Mouse (Mus musculus): ENCODE data around the gene Mroh7. TPM values are rescaled to one million over a fixed set of nuclear protein-coding genes. Genes with fewer than 3 reads are reported as not detected.
"Not testable (repeated sequence)": the region's sequence is repeated elsewhere in the genome, so short reads cannot be mapped to it uniquely, and the experiment has no call there.

The Mroh7 gene
- polyA plus RNA-seq, 1 experiment from 2014 or later: 0.01 TPM

DNA sequence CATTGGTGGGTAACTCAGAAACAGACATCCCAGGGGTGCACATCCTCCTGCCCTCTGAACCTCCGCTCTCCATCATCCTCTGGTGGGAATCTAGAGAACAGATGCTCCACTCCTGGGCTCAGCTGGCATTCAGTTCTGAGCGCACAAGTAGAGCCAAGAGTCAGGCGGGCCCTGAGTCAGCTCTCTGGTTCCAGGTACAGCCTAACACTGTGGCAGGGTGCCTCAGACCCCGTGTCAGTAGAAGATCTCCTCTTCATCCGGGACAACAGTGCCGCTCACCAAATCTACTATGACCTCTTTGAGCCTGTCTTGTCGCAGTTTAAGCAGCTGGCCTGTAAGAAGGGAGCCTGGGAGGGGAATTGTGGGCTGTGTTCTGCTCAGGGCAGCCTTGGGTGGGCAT is 15.1 kb upstream of the Mroh7 start:
- no peak for TF ChIP-seq CTCF (IDR thresholded peaks at IDR 0.05)
- ChIA-PET CTCF (no interaction called here), POLR2A (no interaction called here)
- H3K27me3 ChIP-seq: no peaks in the 10 kb centered on the region
- no peak for DNase-seq (ENCODE audit: low read depth, low spot score)
- ATAC-seq: no peak
- in situ Hi-C loops (cut with MboI; ENCODE audit: low pct_unique_long_range_greater_than_20kb): loop anchor here (10.0 kb wide), 1 partner anchor 419 kb away; no protein-coding TSS in a partner anchor

DNA sequence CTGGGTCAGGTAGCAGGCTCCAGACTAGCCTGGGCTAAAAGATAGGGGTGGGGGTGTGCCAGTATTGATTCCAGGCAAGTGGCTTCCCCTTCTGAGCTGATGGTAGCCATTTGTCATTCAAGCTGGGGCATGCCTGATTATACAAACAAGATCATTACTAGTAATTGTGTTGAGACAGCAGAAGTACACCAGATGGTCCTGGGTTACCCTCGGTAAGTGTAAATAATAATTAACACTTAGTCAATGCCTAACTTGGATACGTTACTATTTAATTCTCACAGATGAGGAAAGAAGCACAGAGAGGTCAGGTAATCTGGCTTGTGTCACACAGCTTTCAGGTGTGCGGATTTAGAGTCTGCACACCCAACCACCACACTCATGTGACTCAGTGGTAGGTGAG is 7.2 kb upstream of the Mroh7 start:
- no peak for TF ChIP-seq CTCF (IDR thresholded peaks at IDR 0.05)
- CTCF ChIA-PET: no interaction called here
- in situ Hi-C loops (cut with MboI; ENCODE audit: low pct_unique_long_range_greater_than_20kb): no loop called here
- H3K27me3 ChIP-seq: no peaks in the 10 kb centered on the region
- ATAC-seq: no peak
- POLR2A ChIA-PET: no interaction called here
- no peak for DNase-seq (ENCODE audit: low read depth, low spot score)

GRCm38 (mm10) chr4:106736884-106737283 is 6.2 kb upstream of the Mroh7 start:
- POLR2A ChIA-PET; DNase-seq (ENCODE audit: low read depth, low spot score); H3K27me3 ChIP-seq; in situ Hi-C loops (cut with MboI; ENCODE audit: low pct_unique_long_range_greater_than_20kb); ATAC-seq; CTCF ChIA-PET: not testable (repeated sequence)

GRCm38 (mm10) chr4:106733636-106734035 is 2.9 kb upstream of the Mroh7 start, which contains the start of gene Fam151a:
Fam151a (plus strand) TSS chr4:106733889.
- H3K27me3 ChIP-seq: peaks cover 1% of the 10 kb centered on the region
- TF ChIP-seq CTCF (IDR thresholded peaks at IDR 0.05): no peak
- in situ Hi-C loops (cut with MboI; ENCODE audit: low pct_unique_long_range_greater_than_20kb): no loop called here
- ChIA-PET CTCF (no interaction called here), POLR2A (no interaction called here)
- DNase-seq (ENCODE audit: low read depth, low spot score) (no peak), ATAC-seq (no peak)

GRCm38 (mm10) chr4:106720631-106721030 is 10.1 kb downstream of the Mroh7 start:
- H3K27me3 ChIP-seq: peaks cover 8% of the 10 kb centered on the region
- in situ Hi-C loops (cut with MboI; ENCODE audit: low pct_unique_long_range_greater_than_20kb): no loop called here
- ChIA-PET POLR2A (no interaction called here), CTCF (no interaction called here)
- ATAC-seq (no peak), DNase-seq (ENCODE audit: low read depth, low spot score) (no peak)
- TF ChIP-seq CTCF (IDR thresholded peaks at IDR 0.05): no peak

DNA sequence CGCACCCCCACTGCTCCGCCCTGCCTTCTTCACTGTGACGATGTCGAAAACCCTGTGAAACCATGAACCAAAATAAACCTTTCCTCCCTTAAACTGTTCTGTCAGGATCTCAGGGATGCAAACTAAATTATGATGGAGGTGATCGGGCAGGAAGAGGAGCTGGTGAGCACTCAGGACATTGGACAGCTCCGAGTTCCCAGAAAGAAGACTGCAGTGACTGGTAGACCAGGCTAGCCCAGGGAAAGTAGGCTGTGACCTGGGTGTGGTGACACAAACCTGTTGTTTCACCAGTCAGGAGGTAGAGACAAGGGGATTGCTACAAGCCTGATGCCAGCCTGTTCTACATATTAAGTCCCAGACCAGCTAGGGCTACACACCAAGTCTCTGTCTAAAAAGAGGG is 17.1 kb downstream of the Mroh7 start:
- ChIA-PET CTCF (interaction anchor here (0.7 to 1.5 kb wide), 2 partner anchors 99 to 100 kb away, joined by 3 to 4 read pairs; no protein-coding TSS in a partner anchor), POLR2A (no interaction called here)
- no peak for DNase-seq (ENCODE audit: low read depth, low spot score)
- no peak for ATAC-seq
- no peak for TF ChIP-seq CTCF (IDR thresholded peaks at IDR 0.05)
- H3K27me3 ChIP-seq: peaks cover 18% of the 10 kb centered on the region
- in situ Hi-C loops (cut with MboI; ENCODE audit: low pct_unique_long_range_greater_than_20kb): no loop called here

- ChIA-PET CTCF (interaction anchor here (0.8 to 5.1 kb wide), 5 partner anchors 13 to 94 kb away, joined by 3 to 33 read pairs (median 3); no protein-coding TSS in a partner anchor), POLR2A (interaction anchor here (1.6 kb wide), 1 partner anchor 93 kb away, joined by 5 read pairs; no protein-coding TSS in a partner anchor)
- ATAC-seq (no peak), DNase-seq (ENCODE audit: low read depth, low spot score) (no peak)
- peaks cover 10% of the 10 kb centered on the region for H3K27me3 ChIP-seq
- peak; percentile 88 for TF ChIP-seq CTCF (IDR thresholded peaks at IDR 0.05)
- in situ Hi-C loops (cut with MboI; ENCODE audit: low pct_unique_long_range_greater_than_20kb): loop anchor here (5.0 to 10.0 kb wide), 3 partner anchors 76 to 236 kb away; partner anchors contain the start of gene Lexm
Observed at GRCm38 (mm10) chr4:106708408-106708807, 22.3 kb downstream of the Mroh7 start.

DNA sequence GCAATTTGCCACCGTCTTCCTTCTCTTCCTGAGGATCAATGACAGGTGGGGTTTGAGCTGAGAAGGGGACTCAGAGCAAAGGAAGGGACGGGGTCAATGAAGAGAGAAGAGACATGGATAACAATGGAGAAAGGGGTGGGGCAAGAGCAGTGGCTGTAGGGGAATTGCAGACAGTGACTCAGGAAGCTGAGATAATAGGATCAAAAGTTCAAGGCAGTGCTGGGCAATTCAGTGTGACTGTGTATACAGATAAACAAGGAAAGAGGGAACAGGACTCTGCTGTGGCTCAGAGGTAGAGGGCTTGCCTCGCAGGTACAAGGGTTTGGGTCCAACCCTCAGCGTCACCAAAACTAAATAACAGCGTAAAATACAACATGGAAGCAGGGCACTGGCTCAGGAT is 22.8 kb downstream of the Mroh7 start:
- ChIA-PET POLR2A (interaction anchor here (1.6 kb wide), 1 partner anchor 93 kb away, joined by 5 read pairs; no protein-coding TSS in a partner anchor), CTCF (interaction anchor here (0.8 to 5.1 kb wide), 4 partner anchors 12 to 93 kb away, joined by 3 to 33 read pairs (median 4); no protein-coding TSS in a partner anchor)
- TF ChIP-seq CTCF (IDR thresholded peaks at IDR 0.05): no peak
- DNase-seq (ENCODE audit: low read depth, low spot score) (no peak), ATAC-seq (no peak)
- in situ Hi-C loops (cut with MboI; ENCODE audit: low pct_unique_long_range_greater_than_20kb): loop anchor here (5.0 to 10.0 kb wide), 3 partner anchors 76 to 236 kb away; partner anchors contain the start of gene Lexm
- peaks cover 10% of the 10 kb centered on the region for H3K27me3 ChIP-seq

- POLR2A ChIA-PET: no interaction called here
- no peak for ATAC-seq
Observed at GRCm38 (mm10) chr4:106705096-106705665, 25.5 kb downstream of the Mroh7 start.

DNA sequence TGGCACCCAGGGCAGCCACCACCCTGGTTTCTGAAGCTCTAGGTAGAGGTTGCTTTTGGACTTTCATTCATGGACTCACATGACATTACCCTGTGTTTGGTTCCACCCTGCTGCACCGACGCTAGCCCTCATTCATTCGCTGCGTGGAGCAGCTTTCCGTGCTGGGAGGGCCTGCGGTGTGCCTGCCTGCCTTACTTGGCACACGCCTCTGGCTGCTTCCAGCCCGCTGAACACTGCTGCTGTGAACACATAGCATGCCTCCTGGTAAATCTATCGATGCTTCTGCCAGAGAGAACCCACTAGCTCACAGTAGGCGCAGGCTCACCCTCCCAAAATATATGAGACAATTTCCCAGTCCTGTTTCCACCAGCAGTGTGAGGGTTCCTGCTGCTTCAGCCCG is 26.3 kb downstream of the Mroh7 start:
- no peak for DNase-seq (ENCODE audit: low read depth, low spot score)

More at GRCm38 (mm10) chr4:106705096-106705665, 25.5 kb downstream of the Mroh7 start:
- peaks cover 3% of the 10 kb centered on the region for H3K27me3 ChIP-seq
- TF ChIP-seq CTCF (IDR thresholded peaks at IDR 0.05): no peak
- DNase-seq (ENCODE audit: low read depth, low spot score): no peak
- in situ Hi-C loops (cut with MboI; ENCODE audit: low pct_unique_long_range_greater_than_20kb): loop anchor here (5.0 to 10.0 kb wide), 3 partner anchors 73 to 233 kb away; partner anchors contain the start of gene Lexm
- CTCF ChIA-PET: interaction anchor here (1.9 to 5.1 kb wide), 2 partner anchors 74 to 91 kb away, joined by 5 to 33 read pairs; no protein-coding TSS in a partner anchor

DNA sequence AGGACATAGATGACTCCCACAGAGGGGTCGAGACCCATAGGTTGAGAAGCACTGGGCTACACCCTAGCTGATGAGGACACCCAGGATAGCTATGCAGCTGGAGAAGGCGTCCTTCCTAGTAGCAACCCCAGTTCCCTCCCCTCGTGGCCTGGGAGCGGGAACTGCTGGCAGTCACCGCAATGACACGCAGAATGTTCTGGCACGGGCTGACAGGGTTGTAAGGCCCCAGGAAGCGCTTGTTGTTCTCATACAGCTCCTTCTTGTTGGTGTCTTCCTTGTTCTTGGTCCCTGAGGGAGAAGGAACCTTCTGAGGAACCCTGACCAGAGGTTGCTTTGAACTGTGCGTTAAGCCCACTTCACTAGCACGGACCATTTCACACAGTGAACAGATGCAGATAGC is 26.8 kb downstream of the Mroh7 start:
- no peak for TF ChIP-seq CTCF (IDR thresholded peaks at IDR 0.05)
- DNase-seq (ENCODE audit: low read depth, low spot score) (no peak), ATAC-seq (no peak)
- no peaks in the 10 kb centered on the region for H3K27me3 ChIP-seq
- ChIA-PET POLR2A (no interaction called here), CTCF (interaction anchor here (1.9 to 5.1 kb wide), 2 partner anchors 73 to 89 kb away, joined by 5 to 33 read pairs; no protein-coding TSS in a partner anchor)
- in situ Hi-C loops (cut with MboI; ENCODE audit: low pct_unique_long_range_greater_than_20kb): loop anchor here (10.0 kb wide), 1 partner anchor 89 kb away; the partner anchor contains the start of gene Lexm

More for the DNA sequence above, 26.3 kb downstream of the Mroh7 start:
- ATAC-seq: no peak
- no peaks in the 10 kb centered on the region for H3K27me3 ChIP-seq
- in situ Hi-C loops (cut with MboI; ENCODE audit: low pct_unique_long_range_greater_than_20kb): loop anchor here (10.0 kb wide), 1 partner anchor 90 kb away; the partner anchor contains the start of gene Lexm
- POLR2A ChIA-PET: no interaction called here
- CTCF ChIA-PET: interaction anchor here (1.9 to 5.1 kb wide), 2 partner anchors 73 to 90 kb away, joined by 5 to 33 read pairs; no protein-coding TSS in a partner anchor
- TF ChIP-seq CTCF (IDR thresholded peaks at IDR 0.05): no peak
